Mouse (Mus musculus) cortical plate, adult 2 months (tissue): ENCODE measurements at regions not wholly inside any gene's neighbourhood (a gene's known extent, or its start where the extent isn't known, plus 50 kb on each side); places are given as distances from the start of the nearest gene placed in this dataset.

Source experiments
- H3K27ac ChIP-seq: fragments of 200-500 bp; 2 replicates; pipeline ENCODE4 v1.5.1; 2012; ENCODE audit warnings: low read length, control low read depth, inconsistent platforms; ENCODE audit not compliant: insufficient read depth
- H3K4me1 ChIP-seq: fragments of 200-500 bp; 2 replicates; pipeline ENCODE4 v1.6.1; 2011; ENCODE audit warnings: low read length; ENCODE audit not compliant: control insufficient read depth, insufficient read depth
- H3K4me3 ChIP-seq: fragments of 200-500 bp; 2 replicates; pipeline ENCODE4 v1.5.1; 2011; ENCODE audit warnings: mild to moderate bottlenecking, low read length, control low read depth; ENCODE audit not compliant: insufficient read depth
- CTCF ChIP-seq: fragments of 200-500 bp; IDR thresholded peaks from 2 replicates; pipeline ENCODE4 v1.5.1; 2011; ENCODE audit warnings: mild to moderate bottlenecking, control low read depth, low read length; ENCODE audit not compliant: insufficient read depth; ENCODE audit errors: extremely low read depth
- POLR2A ChIP-seq: fragments of 200-500 bp; IDR thresholded peaks from 2 replicates; pipeline ENCODE4 v1.6.1; 2011; ENCODE audit warnings: mild to moderate bottlenecking, low read length, control low read depth; ENCODE audit not compliant: insufficient read depth; ENCODE audit errors: extremely low read depth

DNA sequence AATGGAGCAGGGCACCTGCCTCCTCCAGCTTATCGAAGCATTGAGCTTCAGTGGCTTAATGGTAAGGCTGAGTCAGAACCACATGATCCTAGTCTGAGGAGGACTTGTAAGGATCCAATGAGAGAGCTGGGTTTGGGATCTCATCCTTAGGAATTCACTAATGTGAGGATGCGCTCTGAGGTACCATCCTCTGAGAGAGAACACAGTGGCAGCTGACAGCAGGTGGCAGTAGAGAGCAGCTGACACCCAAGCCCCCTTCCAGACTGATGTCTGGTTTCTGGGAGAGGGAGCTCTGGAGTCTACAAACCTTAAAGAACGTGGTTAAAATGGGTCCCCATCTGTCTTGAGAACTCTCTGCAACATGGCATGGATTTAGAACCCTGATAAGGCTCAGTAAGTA is 137.8 kb downstream of the B3glct start:
- TF ChIP-seq CTCF: peak; percentile 76
- no peak for TF ChIP-seq POLR2A
- Histone ChIP-seq H3K4me3 (no peak overlapping the region), H3K4me1 (no peaks in the 10 kb centered on the region), H3K27ac (no peak overlapping the region)

GRCm38 (mm10) chr5:149818812-149819211 is 140.8 kb downstream of the B3glct start:
- TF ChIP-seq POLR2A: no peak
- TF ChIP-seq CTCF: no peak
- H3K27ac ChIP-seq: no peak overlapping the region
- no peak overlapping the region for H3K4me3 ChIP-seq
- no peaks in the 10 kb centered on the region for H3K4me1 ChIP-seq

GRCm38 (mm10) chr5:149823821-149824220 is 145.8 kb downstream of the B3glct start:
- Histone ChIP-seq H3K27ac (no peak overlapping the region), H3K4me1 (no peaks in the 10 kb centered on the region), H3K4me3 (no peak overlapping the region)
- TF ChIP-seq POLR2A (no peak), CTCF (no peak)

DNA sequence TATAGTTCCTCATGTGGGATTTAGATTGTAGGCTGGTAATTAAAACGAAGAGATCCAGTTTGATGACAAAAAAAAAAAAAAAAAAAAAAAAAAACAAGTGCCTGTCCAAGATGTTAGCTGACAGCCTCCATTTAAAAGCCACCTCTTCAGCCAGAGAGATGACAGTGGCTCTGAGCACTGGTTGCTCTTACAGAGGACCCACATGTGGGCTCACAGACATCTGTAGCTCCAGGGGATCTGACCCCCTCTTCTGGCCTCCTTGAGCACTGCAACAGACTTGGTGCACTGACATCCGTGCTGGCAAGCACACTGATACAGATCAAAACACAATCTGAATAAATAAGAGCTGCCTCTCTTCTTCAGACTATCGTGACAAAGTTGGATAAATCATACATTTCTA is 149.6 kb downstream of the B3glct start:
- Histone ChIP-seq H3K4me3 (no peak overlapping the region), H3K4me1 (no peaks in the 10 kb centered on the region), H3K27ac (no peak overlapping the region)
- no peak for TF ChIP-seq CTCF
- TF ChIP-seq POLR2A: no peak

DNA sequence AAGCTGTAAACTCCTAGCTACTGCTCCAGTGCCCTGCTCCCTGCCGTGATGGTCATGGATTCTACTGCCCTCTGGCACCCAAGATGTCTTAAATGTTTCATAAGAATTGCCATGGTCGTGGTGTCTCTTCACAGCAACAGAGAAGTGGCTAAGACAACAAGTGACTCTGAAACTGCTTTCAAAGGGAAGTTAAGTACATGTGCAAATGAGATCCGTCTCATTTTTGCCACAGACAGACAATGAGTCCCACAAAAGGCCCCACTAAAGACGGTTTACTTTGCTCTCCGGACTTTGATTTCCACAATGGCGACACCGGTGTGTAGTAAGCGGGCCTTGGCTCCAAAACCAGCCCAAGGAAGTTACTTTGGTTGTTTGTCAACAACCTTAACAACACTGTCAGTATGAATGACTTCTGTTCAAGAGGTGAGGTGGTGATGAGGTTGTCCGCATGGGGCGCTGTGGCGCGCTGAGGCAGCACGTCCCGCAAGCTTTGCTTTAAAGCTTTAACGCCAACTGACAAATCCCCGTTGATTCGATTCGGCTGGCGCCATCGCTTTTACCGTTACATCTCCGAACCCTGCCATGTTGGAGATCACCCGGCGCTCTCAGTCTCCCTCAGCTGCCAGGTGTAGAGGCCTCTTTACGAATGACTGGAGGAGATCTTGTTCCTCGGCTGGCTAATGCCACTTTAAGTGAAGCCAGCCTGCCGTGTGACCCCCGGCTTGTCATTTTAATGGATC is 153.3 kb downstream of the B3glct start:
- Histone ChIP-seq H3K4me1 (no peaks in the 10 kb centered on the region), H3K4me3 (peak overlapping the region; percentile 10; the same call in 1 of the 2 replicates), H3K27ac (no peak overlapping the region)
- TF ChIP-seq CTCF: peak; percentile 78
- no peak for TF ChIP-seq POLR2A

- Histone ChIP-seq H3K4me1 (no peaks in the 10 kb centered on the region), H3K27ac (no peak overlapping the region), H3K4me3 (no peak overlapping the region)
- TF ChIP-seq CTCF (no peak), POLR2A (no peak)
Measured at GRCm38 (mm10) chr5:149837379-149837778, 159.3 kb downstream of the B3glct start.

- Histone ChIP-seq H3K4me1 (no peaks in the 10 kb centered on the region), H3K4me3 (no peak overlapping the region), H3K27ac (no peak overlapping the region)
- TF ChIP-seq POLR2A (no peak), CTCF (no peak)
Measured at GRCm38 (mm10) chr5:149842491-149842890, 164.5 kb downstream of the B3glct start.

- no peak for TF ChIP-seq CTCF
- no peak for TF ChIP-seq POLR2A
- H3K4me3 ChIP-seq: no peak overlapping the region
- no peaks in the 10 kb centered on the region for H3K4me1 ChIP-seq
- H3K27ac ChIP-seq: no peak overlapping the region
Measured at GRCm38 (mm10) chr5:149843310-149843709, 165.3 kb downstream of the B3glct start.

DNA sequence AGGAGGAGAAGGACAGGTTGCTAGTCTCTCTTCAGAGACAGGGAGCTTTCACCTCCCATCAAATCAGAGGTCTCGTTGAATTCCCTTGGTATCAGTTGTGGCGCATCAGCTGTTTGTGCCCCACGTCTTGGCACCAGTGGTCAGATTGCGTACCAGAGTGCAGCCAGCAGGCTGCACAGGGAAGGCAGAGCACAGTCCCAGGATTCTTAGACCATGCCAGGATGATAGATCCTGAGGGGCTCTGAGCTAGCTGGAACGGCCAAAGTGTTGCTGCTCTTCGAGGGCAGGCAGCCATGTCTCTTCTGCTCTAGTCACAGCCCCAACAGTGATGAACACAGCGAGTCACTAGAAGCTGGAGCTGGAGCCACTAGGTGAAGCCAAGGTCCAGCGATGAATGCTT is 167.2 kb downstream of the B3glct start:
- TF ChIP-seq CTCF: no peak
- TF ChIP-seq POLR2A: no peak
- H3K27ac ChIP-seq: no peak overlapping the region
- H3K4me3 ChIP-seq: no peak overlapping the region
- H3K4me1 ChIP-seq: no peaks in the 10 kb centered on the region

DNA sequence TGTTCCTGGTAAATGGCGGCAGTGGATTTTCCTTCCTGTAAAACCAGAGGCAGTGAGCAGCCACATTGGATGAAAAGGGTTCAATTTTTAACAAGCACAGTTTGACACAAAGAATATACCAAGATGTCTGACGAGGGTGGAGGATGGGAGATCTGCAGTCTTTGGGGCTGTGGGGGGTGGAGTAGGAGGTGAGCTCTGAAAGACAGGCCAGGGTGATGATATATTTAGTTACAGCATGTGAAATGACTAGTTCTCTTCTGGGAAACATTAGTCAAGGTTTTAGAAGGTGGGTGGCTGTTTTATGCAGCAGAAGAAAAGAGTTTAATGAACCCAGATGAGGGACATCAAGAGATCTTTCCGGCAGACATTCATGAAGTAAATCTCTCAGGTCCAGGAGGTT is 170.0 kb upstream of the Rxfp2 start:
- H3K4me1 ChIP-seq: no peaks in the 10 kb centered on the region
- TF ChIP-seq CTCF (no peak), POLR2A (no peak)
- no peak overlapping the region for H3K27ac ChIP-seq
- H3K4me3 ChIP-seq: no peak overlapping the region
